Mouse (Mus musculus) liver, postnatal 0 days (tissue): ENCODE measurements around the gene Lrrn4.

Experiments used
- CTCF ChIP-seq: sonication (generic); IDR thresholded peaks from 2 replicates; pipeline ENCODE4 v1.5.1; 2016; ENCODE audit warnings: antibody characterized with exemption, low read depth
- EP300 ChIP-seq: IDR thresholded peaks from 2 replicates; pipeline ENCODE4 v1.6.1; 2016; ENCODE audit warnings: antibody characterized with exemption, low read depth, mild to moderate bottlenecking

- TF ChIP-seq CTCF (no peak), EP300 (no peak)
These were observed 11.0 kb downstream of the Lrrn4 start for GRCm38 (mm10) chr2:132869682-132870081.
